In genomic region chr4:143239117-143239516, GRCm38 (mm10) we compare ENCODE assay signal across 14 mouse cellular contexts. TPM values are rescaled to one million over a fixed set of nuclear protein-coding genes. Genes with fewer than 3 reads are reported as not detected.
DNase-seq lines count a peak whose midpoint lies in the region; ATAC-seq and TF ChIP-seq lines count a peak whose summit lies in the region.
"Had no signal": no experiment of that assay in that cellular context is flagged by ENCODE, and none has a peak within 500 bp of the region (broad histone marks: within the 10 kb centered on the region; RNA-seq: fewer than 3 reads in every experiment).

No protein-coding gene starts in this region.

- H3K4me1 ChIP-seq in liver, embryonic 14.5 days (replicated peaks; ENCODE audit: control insufficient read depth in 2 of 2, insufficient read depth in 2 of 2, low read length in 1 of 2) = 0 out of 4 replicates have a peak, but pooled peaks cover 0 to 2% of the 10 kb centered on the region in 2 experiments
- H3K4me1 ChIP-seq in liver, embryonic 11.5 days (replicated peaks; ENCODE audit: control insufficient read depth, insufficient read depth, low read length) = no peaks in the 10 kb centered on the region
- H3K4me1 ChIP-seq in ES-E14 (ENCODE audit: control insufficient read depth in 2 of 2, insufficient read depth in 2 of 2, low read length in 2 of 2, poor library complexity in 1 of 2) = no peaks in the 10 kb centered on the region
- peaks cover 5% of the 10 kb centered on the region for H3K4me1 ChIP-seq in midbrain, embryonic 10.5 days
- H3K4me1 ChIP-seq: hindbrain, embryonic 12.5 days; intestine, embryonic 15.5 days had no signal

- no peak for TF ChIP-seq EP300 in liver, embryonic 14.5 days (IDR thresholded peaks at IDR 0.05; ENCODE audit: low read depth)

- H3K36me3 ChIP-seq in liver, embryonic 14.5 days (replicated peaks; ENCODE audit: control insufficient read depth, insufficient read depth, low read depth) = no peaks in the 10 kb centered on the region
- H3K36me3 ChIP-seq in liver, embryonic 11.5 days (ENCODE audit: control insufficient read depth, insufficient read depth, low read length) = no peaks in the 10 kb centered on the region
- H3K36me3 ChIP-seq in ES-E14 (ENCODE audit: control insufficient read depth, insufficient read depth, low read length, poor library complexity, severe bottlenecking) = no peaks in the 10 kb centered on the region
- no peaks in the 10 kb centered on the region for H3K36me3 ChIP-seq in midbrain, embryonic 10.5 days
- H3K36me3 ChIP-seq: embryonic facial prominence, embryonic 15.5 days; forebrain, embryonic 10.5 days; heart, embryonic 10.5 days; hindbrain, embryonic 12.5 days; intestine, embryonic 15.5 days had no signal

- H3K4me3 ChIP-seq in liver, embryonic 14.5 days (ENCODE audit: insufficient read depth in 1 of 2, low read depth in 2 of 2, low read length in 2 of 2) = no peak overlapping the region
- no peak overlapping the region for H3K4me3 ChIP-seq in liver, embryonic 11.5 days (ENCODE audit: low read depth, low read length)
- peak overlapping the region; percentile 2 to 22; a peak in 2 of 4 replicates for H3K4me3 ChIP-seq in ES-E14 (ENCODE audit: insufficient read depth in 1 of 2, low read depth in 1 of 2, low read length in 2 of 2, poor library complexity in 1 of 2, severe bottlenecking in 1 of 2)
- H3K4me3 ChIP-seq in midbrain, embryonic 10.5 days = no peak overlapping the region
- H3K4me3 ChIP-seq: forebrain, embryonic 10.5 days; hindbrain, embryonic 12.5 days; intestine, embryonic 15.5 days had no signal

- H3K27me3 ChIP-seq in liver, embryonic 14.5 days (ENCODE audit: control insufficient read depth, insufficient read depth, low read length) = no peaks in the 10 kb centered on the region
- no peaks in the 10 kb centered on the region for H3K27me3 ChIP-seq in liver, embryonic 11.5 days (replicated peaks; ENCODE audit: control insufficient read depth, insufficient read depth, low read length)
- H3K27me3 ChIP-seq in midbrain, embryonic 10.5 days (ENCODE audit: low read depth, poor library complexity, severe bottlenecking) = no peaks in the 10 kb centered on the region
- H3K27me3 ChIP-seq: embryonic facial prominence, embryonic 15.5 days; hindbrain, embryonic 12.5 days; intestine, embryonic 15.5 days had no signal

- H3K9ac ChIP-seq in liver, embryonic 14.5 days (replicated peaks) = no peak overlapping the region
- H3K9ac ChIP-seq in liver, embryonic 11.5 days (ENCODE audit: low read depth, low read length) = no peak overlapping the region
- H3K9ac ChIP-seq in ES-E14 (ENCODE audit: insufficient read depth, low read depth, low read length, poor library complexity, severe bottlenecking) = peak overlapping the region; percentile 72; the same call in 1 of the 2 replicates
- H3K9ac ChIP-seq: embryonic facial prominence, embryonic 15.5 days; hindbrain, embryonic 12.5 days; intestine, embryonic 15.5 days had no signal

- WGBS in liver, embryonic 14.5 days (ENCODE audit: insufficient replicate concordance) = 58% methylated on average over 5 of the region's 5 CpGs
- 82% methylated on average over 5 of the region's 5 CpGs for WGBS in liver, embryonic 11.5 days
- 91% methylated on average over 5 of the region's 5 CpGs for WGBS in midbrain, embryonic 10.5 days

- H3K27ac ChIP-seq in liver, embryonic 14.5 days = no peak overlapping the region
- no peak overlapping the region for H3K27ac ChIP-seq in liver, embryonic 11.5 days (ENCODE audit: low read depth, low read length)
- H3K27ac ChIP-seq in ES-E14 (ENCODE audit: insufficient read depth, low read depth, low read length, poor library complexity, severe bottlenecking) = peak overlapping the region; percentile 87
- H3K27ac ChIP-seq in midbrain, embryonic 10.5 days (replicated peaks) = no peak overlapping the region
- H3K27ac ChIP-seq: embryonic facial prominence, embryonic 15.5 days; forebrain, embryonic 10.5 days; heart, embryonic 10.5 days; hindbrain, embryonic 12.5 days; intestine, embryonic 15.5 days had no signal

- no peak overlapping the region for H3K4me2 ChIP-seq in liver, embryonic 14.5 days (ENCODE audit: low read depth)
- H3K4me2 ChIP-seq in liver, embryonic 11.5 days = no peak overlapping the region
- H3K4me2 ChIP-seq: hindbrain, embryonic 12.5 days had no signal

- H3K9me3 ChIP-seq in liver, embryonic 14.5 days (ENCODE audit: control insufficient read depth, low read length) = no peaks in the 10 kb centered on the region
- no peaks in the 10 kb centered on the region for H3K9me3 ChIP-seq in liver, embryonic 11.5 days (ENCODE audit: control insufficient read depth, low read length)
- no peaks in the 10 kb centered on the region for H3K9me3 ChIP-seq in ES-E14 (ENCODE audit: control insufficient read depth, insufficient read depth, low read depth, low read length)
- peaks cover 5% of the 10 kb centered on the region for H3K9me3 ChIP-seq in midbrain, embryonic 10.5 days (replicated peaks)
- H3K9me3 ChIP-seq: embryonic facial prominence, embryonic 15.5 days; heart, embryonic 10.5 days; intestine, embryonic 15.5 days had no signal

- ATAC-seq in liver, embryonic 14.5 days (ENCODE audit: insufficient read depth) = 0 out of 2 replicates have a peak, but pooled peaks have one; percentile 13
- no peak for ATAC-seq in liver, embryonic 11.5 days (replicated peaks; ENCODE audit: low FRiP score)
- peak; percentile 74 for ATAC-seq in common myeloid progenitor, adult 5-6 weeks (replicated peaks; ENCODE audit: low read depth, poor library complexity, severe bottlenecking)
- ATAC-seq in megakaryocyte, adult 5-6 weeks (ENCODE audit: poor library complexity, severe bottlenecking) = peak; percentile 63
- ATAC-seq: forebrain, embryonic 14.5 days had no signal

- in situ Hi-C loops in ES-E14 (cut with MboI; ENCODE audit: low sequenced_read_pairs in 2 of 2, unreplicated experiment in 2 of 2) = no loop called here

- DNase-seq in liver, embryonic 14.5 days (ENCODE audit: low read depth in 3 of 3, low spot score in 3 of 3) = no peak
- no peak for DNase-seq in liver, embryonic 11.5 days (ENCODE audit: low spot score)
- DNase-seq in ES-E14 (ENCODE audit: low read depth, low spot score) = no peak
- DNase-seq in urinary bladder, adult 2 months (ENCODE audit: low spot score) = no peak
- DNase-seq in embryo, embryonic 10.5 days (ENCODE audit: low spot score) = no peak
- DNase-seq in midbrain, embryonic 10.5 days (ENCODE audit: low spot score) = no peak

- TF ChIP-seq CTCF in liver, embryonic 14.5 days (IDR thresholded peaks at IDR 0.05; ENCODE audit: low read depth) = no peak

TF ChIP-seq in ES-E14, 5 proteins besides CTCF, POLR2A, EP300 and RAD21:
- TF ChIP-seq ZC3H11A (IDR thresholded peaks at IDR 0.05; ENCODE audit: borderline replicate concordance, low read depth, low read length) (no peak), ZNF384 (IDR thresholded peaks at IDR 0.05; ENCODE audit: low read depth, low read length) (no peak), HCFC1 (IDR thresholded peaks at IDR 0.05; ENCODE audit: borderline replicate concordance, insufficient read depth, low read length) (no peak), MAFK (IDR thresholded peaks at IDR 0.05; ENCODE audit: insufficient read depth, low read depth, low read length) (no peak), CHD2 (IDR thresholded peaks at IDR 0.05; ENCODE audit: low read depth, low read length) (no peak)

RNA-seq across cellular contexts. Expression of gene Prdm2, which starts 26.3 kb away (rescaled TPM):
- polyA plus RNA-seq in liver, embryonic 14.5 days (2012; rRNA removed) = 3.3 and 3.6 TPM in 2 replicates
- 2.7 TPM in 2 replicates for polyA plus RNA-seq in liver, embryonic 14.5 days (2014; fragmentation: Nextera tagmentation; extraction: Ambion mirVana)
- polyA plus RNA-seq in liver, embryonic 11.5 days (2014; fragmentation: Nextera tagmentation; extraction: Ambion mirVana) = 7.3 and 8.3 TPM in 2 replicates
- 8.5 and 11.0 TPM in 2 replicates for total RNA-seq in ES-E14 (2012; rRNA removed)
- 10.1 and 15.4 TPM in 2 replicates for total RNA-seq in common myeloid progenitor, adult 5-6 weeks (2017)
- total RNA-seq in megakaryocyte, adult 5-6 weeks (2015) = 24.4 and 29.6 TPM in 2 replicates
- total RNA-seq in megakaryocyte, adult 5-6 weeks (2017) = 16.3 and 19.1 TPM in 2 replicates
- polyA plus RNA-seq in urinary bladder, adult 2 months (2012; rRNA removed) = 12.1 and 18.0 TPM in 2 replicates
- 14.2 and 16.6 TPM in 2 replicates for polyA plus RNA-seq in midbrain, embryonic 10.5 days (2016; fragmentation: Nextera tagmentation; extraction: Ambion mirVana)

Comparison
In these comparisons a context has a peak if more than half of its experiments do, and no peak if none do; other contexts are left out.
1. H3K4me3 ChIP-seq: peak in ES-E14 (2 of 2); none in liver, embryonic 14.5 days (0 of 2), liver, embryonic 11.5 days (single experiment) and midbrain, embryonic 10.5 days (single experiment).